Mouse (Mus musculus): ENCODE data around the gene Tns1.

GRCm38 (mm10) chr1:74054007-74054406 is 70.2 kb downstream of the Tns1 start:
- TF ChIP-seq POLR2A (IDR thresholded peaks at IDR 0.05; ENCODE audit: insufficient read depth, low read depth, low read length) (no peak), CTCF (IDR thresholded peaks at IDR 0.05; ENCODE audit: insufficient read depth, low read depth, low read length) (no peak)
